Mouse (Mus musculus) midbrain, embryonic 14.5 days (tissue): Measurements from ENCODE around the gene Apool. TPM values are rescaled to one million over a fixed set of nuclear protein-coding genes. Genes with fewer than 3 reads are reported as not detected.
A peak's percentile ranks its signal among the peaks of the same experiment; 100 is the strongest.

Experiments used
- ATAC-seq: fragments of 200-750 bp; cut with Nextera tagmentation; 2 replicates; pipeline ENCODE4 v1.8.0; 2017; ENCODE audit warnings: moderate number of reproducible peaks, moderate library complexity; ENCODE audit not compliant: low FRiP score, low TSS enrichment
- DNase-seq: peaks from one replicate; pipeline ENCODE4 v3.0.0-alpha.2; 2015
- H3K27ac ChIP-seq: fragments of 300-500 bp; sonication (generic); replicated peaks from 2 replicates; pipeline ENCODE4 v1.5.1; 2014; ENCODE audit warnings: mild to moderate bottlenecking, low read depth, low read length, moderate library complexity
- H3K27me3 ChIP-seq: fragments of 300-500 bp; sonication (generic); 2 replicates; pipeline ENCODE4 v1.6.1; 2014; ENCODE audit warnings: low read length, control low read depth, mixed read lengths; ENCODE audit not compliant: control insufficient read depth, insufficient read depth
- H3K36me3 ChIP-seq: fragments of 300-500 bp; sonication (generic); 2 replicates; pipeline ENCODE4 v1.6.1; 2014; ENCODE audit warnings: low read length, control low read depth; ENCODE audit not compliant: control insufficient read depth, insufficient read depth
- H3K4me1 ChIP-seq: fragments of 300-500 bp; sonication (generic); 2 replicates; pipeline ENCODE4 v1.6.1; 2014; ENCODE audit warnings: mild to moderate bottlenecking, antibody characterized with exemption, low read length, control low read depth; ENCODE audit not compliant: control insufficient read depth, insufficient read depth
- H3K4me2 ChIP-seq: fragments of 300-500 bp; sonication (generic); 2 replicates; pipeline ENCODE4 v1.6.1; 2014; ENCODE audit warnings: mild to moderate bottlenecking, low read length, moderate library complexity
- H3K4me3 ChIP-seq: fragments of 300-500 bp; sonication (generic); replicated peaks from 2 replicates; pipeline ENCODE4 v1.5.1; 2014; ENCODE audit warnings: low read depth, low read length
- H3K9ac ChIP-seq: fragments of 300-500 bp; sonication (generic); replicated peaks from 2 replicates; pipeline ENCODE4 v1.6.1; 2014; ENCODE audit warnings: mild to moderate bottlenecking, low read length, moderate library complexity
- H3K9me3 ChIP-seq: fragments of 300-500 bp; sonication (generic); 2 replicates; pipeline ENCODE4 v1.6.1; 2016; ENCODE audit warnings: low read length, control low read depth, mixed read lengths; ENCODE audit not compliant: control insufficient read depth
- WGBS: fragments of 180-500 bp; shearing (Covaris S2); extraction: QIAGEN DNeasy Blood & Tissue Kit; methylation state at CpG from one replicate; pipeline ENCODE4 v1.1.7; 2014; 5-methylcytosine and 5-hydroxymethylcytosine counted together
- polyA plus RNA-seq: library from polyadenylated mRNA; unstranded; fragments of >200 nt; fragmentation: Nextera tagmentation; extraction: Ambion mirVana; gene quantifications from 2 replicates; pipeline ENCODE4 v1.2.1, GENCODE M21; 2014

Gene Apool
- 15.0 and 22.8 TPM in 2 replicates for polyA plus RNA-seq

- Histone ChIP-seq H3K9ac (peak within 1 kb of the TSS; percentile 39), H3K4me3 (peak within 1 kb of the TSS; percentile 45), H3K4me2 (peak within 1 kb of the TSS; percentile 51), H3K4me1 (no peaks in the 10 kb centered on the region), H3K36me3 (no peaks in the 10 kb centered on the region), H3K27ac (no peak within 1 kb of the TSS), H3K9me3 (no peaks in the 10 kb centered on the region), H3K27me3 (no peaks in the 10 kb centered on the region)
- ATAC-seq, result peak; percentile 97
- peak; percentile 89 for DNase-seq
- WGBS, result 24% methylated on average over 18 of the region's 18 CpGs
These were observed at the start of gene Apool for GRCm38 (mm10) chrX:112310804-112311530. TSS of gene Apool (plus strand) at chrX:112311334.

- Histone ChIP-seq H3K36me3 (no peaks in the 10 kb centered on the region), H3K4me1 (no peaks in the 10 kb centered on the region), H3K4me3 (no peak overlapping the region), H3K27me3 (no peaks in the 10 kb centered on the region), H3K9me3 (no peaks in the 10 kb centered on the region), H3K4me2 (no peak overlapping the region), H3K9ac (no peak overlapping the region), H3K27ac (no peak overlapping the region)
- ATAC-seq (no peak), DNase-seq (no peak)
- 69% methylated on average over 1 of the region's 1 CpGs for WGBS
These were observed 37.6 kb upstream of the Apool start for GRCm38 (mm10) chrX:112273550-112273949.

- WGBS, result 14% methylated on average over 12 of the region's 12 CpGs
- Histone ChIP-seq H3K4me3 (peak overlapping the region; percentile 45), H3K9ac (peak overlapping the region; percentile 39), H3K4me1 (no peaks in the 10 kb centered on the region), H3K27me3 (no peaks in the 10 kb centered on the region), H3K27ac (no peak overlapping the region), H3K9me3 (no peaks in the 10 kb centered on the region), H3K36me3 (no peaks in the 10 kb centered on the region), H3K4me2 (peak overlapping the region; percentile 51)
- DNase-seq (no peak), ATAC-seq (peak; percentile 58; the same call in 1 of the 2 replicates)
These were observed 375 bp downstream of the Apool start for GRCm38 (mm10) chrX:112311531-112311887.

- no peaks in the 10 kb centered on the region for H3K27me3 ChIP-seq
- WGBS, result 73% methylated on average over 1 of the region's 1 CpGs
- ATAC-seq, result no peak
- no peaks in the 10 kb centered on the region for H3K4me1 ChIP-seq
- H3K9ac ChIP-seq, result no peak overlapping the region
- H3K4me2 ChIP-seq, result peak overlapping the region; percentile 51
- H3K4me3 ChIP-seq, result peak overlapping the region; percentile 45
- no peaks in the 10 kb centered on the region for H3K9me3 ChIP-seq
- H3K27ac ChIP-seq, result no peak overlapping the region
- DNase-seq, result no peak
- H3K36me3 ChIP-seq, result no peaks in the 10 kb centered on the region
These were observed 960 bp downstream of the Apool start for GRCm38 (mm10) chrX:112312094-112312493.

- no peaks in the 10 kb centered on the region for H3K4me1 ChIP-seq
- H3K9ac ChIP-seq, result no peak overlapping the region
- no peaks in the 10 kb centered on the region for H3K9me3 ChIP-seq
- no peaks in the 10 kb centered on the region for H3K27me3 ChIP-seq
- no peak overlapping the region for H3K4me3 ChIP-seq
- no peak for ATAC-seq
- no peak overlapping the region for H3K27ac ChIP-seq
- no peaks in the 10 kb centered on the region for H3K36me3 ChIP-seq
- no peak overlapping the region for H3K4me2 ChIP-seq
- no peak for DNase-seq
These were observed 9.1 kb downstream of the Apool start for GRCm38 (mm10) chrX:112320273-112320672.

GRCm38 (mm10) chrX:112339486-112339885 is 28.4 kb downstream of the Apool start:
- H3K4me1 ChIP-seq, result no peaks in the 10 kb centered on the region
- ATAC-seq (no peak), DNase-seq (no peak)
- H3K4me3 ChIP-seq, result no peak overlapping the region
- no peaks in the 10 kb centered on the region for H3K27me3 ChIP-seq
- H3K9me3 ChIP-seq, result no peaks in the 10 kb centered on the region
- 89% methylated on average over 3 of the region's 3 CpGs for WGBS
- H3K4me2 ChIP-seq, result no peak overlapping the region
- no peaks in the 10 kb centered on the region for H3K36me3 ChIP-seq
- H3K9ac ChIP-seq, result no peak overlapping the region
- no peak overlapping the region for H3K27ac ChIP-seq

- 47% methylated on average over 4 of the region's 4 CpGs for WGBS
- ATAC-seq, result no peak
- no peak overlapping the region for H3K9ac ChIP-seq
These were observed 36.6 kb downstream of the Apool start for GRCm38 (mm10) chrX:112347467-112348394.

GRCm38 (mm10) chrX:112348395-112348791 is 37.3 kb downstream of the Apool start:
- Histone ChIP-seq H3K27ac (no peak overlapping the region), H3K9me3 (no peaks in the 10 kb centered on the region), H3K9ac (no peak overlapping the region), H3K4me1 (no peaks in the 10 kb centered on the region), H3K27me3 (no peaks in the 10 kb centered on the region), H3K4me2 (no peak overlapping the region), H3K4me3 (no peak overlapping the region), H3K36me3 (no peaks in the 10 kb centered on the region)
- peak; percentile 81 for DNase-seq
- 29% methylated on average over 3 of the region's 3 CpGs for WGBS
- ATAC-seq, result no peak

More at GRCm38 (mm10) chrX:112347467-112348394, 36.6 kb downstream of the Apool start:
- H3K9me3 ChIP-seq, result no peaks in the 10 kb centered on the region
- no peaks in the 10 kb centered on the region for H3K36me3 ChIP-seq
- H3K4me1 ChIP-seq, result no peaks in the 10 kb centered on the region
- H3K27ac ChIP-seq, result no peak overlapping the region
- peak; percentile 47 for DNase-seq
- H3K27me3 ChIP-seq, result no peaks in the 10 kb centered on the region
- no peak overlapping the region for H3K4me2 ChIP-seq
- H3K4me3 ChIP-seq, result no peak overlapping the region
